Mouse (Mus musculus) limb, embryonic 14.5 days (tissue): Measurements from ENCODE around the gene Zyg11b. TPM values are rescaled to one million over a fixed set of nuclear protein-coding genes. Genes with fewer than 3 reads are reported as not detected.

Experiments used
- ATAC-seq: fragments of 200-750 bp; cut with Nextera tagmentation; 2 replicates; pipeline ENCODE4 v1.8.0; 2017; ENCODE audit warnings: low read depth, moderate number of reproducible peaks, moderate TSS enrichment; ENCODE audit not compliant: low FRiP score
- DNase-seq: peaks from one replicate; pipeline ENCODE4 v3.0.0-alpha.2; 2015; ENCODE audit warnings: low spot score
- H3K27ac ChIP-seq: fragments of 300-500 bp; sonication (generic); replicated peaks from 2 replicates; pipeline ENCODE4 v1.5.1; 2014; ENCODE audit warnings: low read depth, mild to moderate bottlenecking, low read length, moderate library complexity, mixed read lengths
- H3K27me3 ChIP-seq: fragments of 300-500 bp; sonication (generic); 2 replicates; pipeline ENCODE4 v1.6.1; 2014; ENCODE audit warnings: low read length, mixed read lengths; ENCODE audit not compliant: control insufficient read depth, insufficient read depth
- H3K36me3 ChIP-seq: fragments of 300-500 bp; sonication (generic); 2 replicates; pipeline ENCODE4 v1.6.1; 2014; ENCODE audit warnings: mild to moderate bottlenecking, low read length, moderate library complexity, mixed read lengths; ENCODE audit not compliant: control insufficient read depth, insufficient read depth
- H3K4me1 ChIP-seq: fragments of 300-500 bp; sonication (generic); 2 replicates; pipeline ENCODE4 v1.6.1; 2014; ENCODE audit warnings: antibody characterized with exemption, low read length, mixed read lengths; ENCODE audit not compliant: control insufficient read depth, insufficient read depth
- H3K4me2 ChIP-seq: fragments of 300-500 bp; sonication (generic); replicated peaks from 2 replicates; pipeline ENCODE4 v1.6.1; 2014; ENCODE audit warnings: low read depth, mild to moderate bottlenecking, low read length, moderate library complexity; ENCODE audit not compliant: severe bottlenecking
- H3K4me3 ChIP-seq: fragments of 300-500 bp; sonication (generic); replicated peaks from 2 replicates; pipeline ENCODE4 v1.5.1; 2014; ENCODE audit warnings: low read length
- H3K9ac ChIP-seq: fragments of 300-500 bp; sonication (generic); 2 replicates; pipeline ENCODE4 v1.6.1; 2014; ENCODE audit warnings: mild to moderate bottlenecking, low read depth, low read length, moderate library complexity; ENCODE audit not compliant: severe bottlenecking
- H3K9me3 ChIP-seq: fragments of 300-500 bp; sonication (generic); 2 replicates; pipeline ENCODE4 v1.6.1; 2016; ENCODE audit warnings: low read length; ENCODE audit not compliant: control insufficient read depth
- POLR2A ChIP-seq: fragments of 200-500 bp; IDR thresholded peaks from 2 replicates; pipeline ENCODE4 v1.8.0; 2012; ENCODE audit warnings: inconsistent platforms, mild to moderate bottlenecking, moderate library complexity, borderline replicate concordance; ENCODE audit not compliant: insufficient read depth, insufficient read length; ENCODE audit errors: extremely low read depth
- WGBS: fragments of 180-500 bp; shearing (Covaris S2); extraction: QIAGEN DNeasy Blood & Tissue Kit; methylation state at CpG from one replicate; pipeline ENCODE4 v1.1.7; 2014; 5-methylcytosine and 5-hydroxymethylcytosine counted together
- polyA plus RNA-seq, 2 experiments: library from polyadenylated mRNA; depleted of rRNA in 1 of 2; stranded (reverse) in 1 of 2; unstranded in 1 of 2; fragments of >200 nt; fragmentation: Nextera tagmentation in 1 of 2; extraction: Ambion mirVana in 1 of 2; gene quantifications; 2 replicates each; pipeline versions ENCODE4 v1.2.1 to v1.2.3; 2012 to 2014

Gene Zyg11b
- polyA plus RNA-seq, 2 experiments = 14.7 to 14.9 TPM

GRCm38 (mm10) chr4:108217332-108218179, 83.3 kb downstream of the Zyg11b start, which contains the start of gene Zyg11a:
TSS of gene Zyg11a (minus strand) at chr4:108218048.
- ATAC-seq = peak; percentile 44; the same call in 1 of the 2 replicates
- Histone ChIP-seq H3K4me1 (no peaks in the 10 kb centered on the region), H3K4me3 (peak within 1 kb of the TSS; percentile 52), H3K9ac (peak within 1 kb of the TSS; percentile 31), H3K4me2 (peak within 1 kb of the TSS; percentile 65), H3K9me3 (no peaks in the 10 kb centered on the region), H3K27me3 (peaks cover 25% of the 10 kb centered on the region), H3K27ac (no peak within 1 kb of the TSS), H3K36me3 (no peaks in the 10 kb centered on the region)
- no peak for TF ChIP-seq POLR2A
- 1% methylated on average over 86 of the region's 107 CpGs for WGBS
- DNase-seq = peak; percentile 6

GRCm38 (mm10) chr4:108213023-108213422, 87.9 kb downstream of the Zyg11b start:
- Histone ChIP-seq H3K9me3 (no peaks in the 10 kb centered on the region), H3K4me2 (no peak overlapping the region), H3K27me3 (peaks cover 12% of the 10 kb centered on the region; the same call in 1 of the 2 replicates), H3K4me1 (no peaks in the 10 kb centered on the region), H3K27ac (no peak overlapping the region), H3K36me3 (no peaks in the 10 kb centered on the region), H3K9ac (no peak overlapping the region), H3K4me3 (no peak overlapping the region)
- WGBS = 76% methylated on average over 2 of the region's 2 CpGs
- no peak for ATAC-seq
- no peak for TF ChIP-seq POLR2A
- no peak for DNase-seq

- Histone ChIP-seq H3K9ac (no peak overlapping the region), H3K9me3 (no peaks in the 10 kb centered on the region), H3K27ac (no peak overlapping the region), H3K4me2 (no peak overlapping the region), H3K4me1 (no peaks in the 10 kb centered on the region), H3K27me3 (no peaks in the 10 kb centered on the region), H3K36me3 (no peaks in the 10 kb centered on the region), H3K4me3 (no peak overlapping the region)
- no peak for ATAC-seq
- TF ChIP-seq POLR2A = no peak
- no peak for DNase-seq
- WGBS = 85% methylated on average over 6 of the region's 6 CpGs
These were observed 96.3 kb downstream of the Zyg11b start for GRCm38 (mm10) chr4:108204629-108205028.

- no peak for DNase-seq
- H3K9me3 ChIP-seq = no peaks in the 10 kb centered on the region
- WGBS = 65% methylated on average over 2 of the region's 2 CpGs
- H3K36me3 ChIP-seq = no peaks in the 10 kb centered on the region
- H3K9ac ChIP-seq = no peak overlapping the region
- ATAC-seq = no peak
- no peak for TF ChIP-seq POLR2A
- H3K4me2 ChIP-seq = no peak overlapping the region
- H3K4me1 ChIP-seq = no peaks in the 10 kb centered on the region
- H3K27me3 ChIP-seq = no peaks in the 10 kb centered on the region
- H3K4me3 ChIP-seq = no peak overlapping the region
- H3K27ac ChIP-seq = no peak overlapping the region
These were observed 101.7 kb downstream of the Zyg11b start for GRCm38 (mm10) chr4:108199236-108199635.

GRCm38 (mm10) chr4:108196277-108196855, 104.5 kb downstream of the Zyg11b start:
- WGBS = 63% methylated on average over 6 of the region's 6 CpGs
- no peaks in the 10 kb centered on the region for H3K4me1 ChIP-seq
- no peak overlapping the region for H3K9ac ChIP-seq
- no peaks in the 10 kb centered on the region for H3K36me3 ChIP-seq
- no peak overlapping the region for H3K4me3 ChIP-seq
- no peak for TF ChIP-seq POLR2A
- H3K27me3 ChIP-seq = no peaks in the 10 kb centered on the region
- no peak for ATAC-seq
- DNase-seq = no peak
- H3K9me3 ChIP-seq = no peaks in the 10 kb centered on the region
- no peak overlapping the region for H3K27ac ChIP-seq
- H3K4me2 ChIP-seq = no peak overlapping the region
